Mouse (Mus musculus) MEL (cell line): ENCODE data around the gene Gsg1l. TPM values are rescaled to one million over a fixed set of nuclear protein-coding genes. Genes with fewer than 3 reads are reported as not detected.

Experiments
- DNase-seq: peaks from one replicate; pipeline ENCODE4 v3.0.0; 2011; ENCODE audit warnings: low read depth, low spot score
- H3K27ac ChIP-seq: 2 replicates; pipeline ENCODE4 v1.5.1; 2012; ENCODE audit warnings: low read depth, mild to moderate bottlenecking, control low read depth, low read length, moderate library complexity; ENCODE audit not compliant: control insufficient read depth
- H3K27me3 ChIP-seq, 2 experiments: fragments of 150-350 bp in 1 of 2; sonication (generic) in 1 of 2; 2 replicates each; pipeline ENCODE4 v1.6.1; 2012; ENCODE audit warnings: low read length in 2 of 2, mild to moderate bottlenecking in 2 of 2, improper control_type of control experiment in 1 of 2, moderate library complexity in 1 of 2; ENCODE audit not compliant: insufficient read depth in 2 of 2, control insufficient read depth in 1 of 2
- H3K36me3 ChIP-seq, 2 experiments: 2 replicates each; pipeline ENCODE4 v1.6.1; 2012 to 2014; ENCODE audit warnings: low read length in 2 of 2, improper control_type of control experiment in 1 of 2, inconsistent platforms in 1 of 2, mild to moderate bottlenecking in 1 of 2; ENCODE audit not compliant: insufficient read depth in 2 of 2, control insufficient read depth in 1 of 2
- H3K4me1 ChIP-seq, 2 experiments: fragments of 150-350 bp in 1 of 2; sonication (generic) in 1 of 2; 2 replicates each; pipeline ENCODE4 v1.6.1; 2012; ENCODE audit warnings: low read length in 2 of 2, improper control_type of control experiment in 1 of 2, mild to moderate bottlenecking in 1 of 2; ENCODE audit not compliant: insufficient read depth in 2 of 2, control insufficient read depth in 1 of 2
- H3K4me3 ChIP-seq, 2 experiments: fragments of 150-350 bp in 1 of 2; sonication (generic) in 1 of 2; 2 replicates each; pipeline ENCODE4 v1.5.1; 2012; ENCODE audit warnings: low read depth in 2 of 2, low read length in 2 of 2, mild to moderate bottlenecking in 2 of 2, moderate library complexity in 2 of 2, control low read depth in 1 of 2, improper control_type of control experiment in 1 of 2; ENCODE audit not compliant: control insufficient read depth in 1 of 2, insufficient read depth in 1 of 2
- H3K79me2 ChIP-seq: 2 replicates; pipeline ENCODE4 v1.6.1; 2012; ENCODE audit warnings: mild to moderate bottlenecking, low read length, moderate library complexity; ENCODE audit not compliant: control insufficient read depth, poor library complexity, insufficient read depth
- H3K9ac ChIP-seq: 2 replicates; pipeline ENCODE4 v1.6.1; 2012; ENCODE audit warnings: low read depth, mild to moderate bottlenecking, control low read depth, low read length, moderate library complexity; ENCODE audit not compliant: control insufficient read depth, poor library complexity, severe bottlenecking
- H3K9me3 ChIP-seq: fragments of 150-350 bp; sonication (generic); replicated peaks from 2 replicates; pipeline ENCODE4 v1.6.1; 2012; ENCODE audit warnings: mild to moderate bottlenecking, low read length, improper control_type of control experiment, moderate library complexity; ENCODE audit not compliant: insufficient read depth
- BHLHE40 ChIP-seq: IDR thresholded peaks from 2 replicates; pipeline ENCODE4 v1.6.1; 2012; ENCODE audit warnings: low read depth, mild to moderate bottlenecking, inconsistent platforms, low read length, improper control_type of control experiment, borderline replicate concordance
- CHD2 ChIP-seq: IDR thresholded peaks from 2 replicates; pipeline ENCODE4 v1.6.1; 2011; ENCODE audit warnings: low read length, improper control_type of control experiment
- E2F4 ChIP-seq: IDR thresholded peaks from 2 replicates; pipeline ENCODE4 v1.6.1; 2011; ENCODE audit warnings: low read depth, low read length, improper control_type of control experiment, borderline replicate concordance
- EP300 ChIP-seq, 2 experiments: IDR thresholded peaks; 2 replicates each; pipeline ENCODE4 v1.6.1; 2011; ENCODE audit warnings: improper control_type of control experiment in 2 of 2, low read length in 2 of 2, low read depth in 1 of 2, mild to moderate bottlenecking in 1 of 2
- HCFC1 ChIP-seq: IDR thresholded peaks from 2 replicates; pipeline ENCODE4 v1.6.1; 2012; ENCODE audit warnings: low read depth, mild to moderate bottlenecking, inconsistent platforms, low read length, improper control_type of control experiment, moderate library complexity
- MAFK ChIP-seq: IDR thresholded peaks from 2 replicates; pipeline ENCODE4 v1.6.1; 2011; ENCODE audit warnings: low read depth, mild to moderate bottlenecking, low read length, improper control_type of control experiment, borderline replicate concordance
- MAX ChIP-seq: IDR thresholded peaks from 2 replicates; pipeline ENCODE4 v1.6.1; 2011; ENCODE audit warnings: low read length, improper control_type of control experiment
- NELFE ChIP-seq: IDR thresholded peaks from 2 replicates; pipeline ENCODE4 v1.6.1; 2011; ENCODE audit warnings: low read depth, low read length, improper control_type of control experiment
- NRF1 ChIP-seq: IDR thresholded peaks from 2 replicates; pipeline ENCODE4 v1.6.1; 2014; ENCODE audit warnings: low read depth, mild to moderate bottlenecking, inconsistent platforms, low read length, improper control_type of control experiment, moderate library complexity; ENCODE audit not compliant: poor library complexity, insufficient read depth, severe bottlenecking
- POLR2A ChIP-seq, 2 experiments: IDR thresholded peaks; 2 replicates each; pipeline ENCODE4 v1.6.1; 2011 to 2012; ENCODE audit warnings: low read length in 2 of 2, mild to moderate bottlenecking in 2 of 2, control low read depth in 1 of 2, improper control_type of control experiment in 1 of 2, low read depth in 1 of 2, moderate library complexity in 1 of 2; ENCODE audit not compliant: control insufficient read depth in 1 of 2, insufficient read depth in 1 of 2, poor library complexity in 1 of 2
- RAD21 ChIP-seq: IDR thresholded peaks from 2 replicates; pipeline ENCODE4 v1.6.1; 2011; ENCODE audit warnings: mild to moderate bottlenecking, low read depth, low read length, improper control_type of control experiment
- RCOR1 ChIP-seq: IDR thresholded peaks from 2 replicates; pipeline ENCODE4 v1.6.1; 2012; ENCODE audit warnings: low read depth, mild to moderate bottlenecking, inconsistent platforms, low read length, improper control_type of control experiment
- UBTF ChIP-seq: IDR thresholded peaks from 2 replicates; pipeline ENCODE4 v1.6.1; 2012; ENCODE audit warnings: low read depth, mild to moderate bottlenecking, inconsistent platforms, low read length, improper control_type of control experiment, moderate library complexity, borderline replicate concordance; ENCODE audit not compliant: insufficient read depth
- USF1 ChIP-seq: IDR thresholded peaks from 2 replicates; pipeline ENCODE4 v1.6.1; 2014; ENCODE audit warnings: low read depth, mild to moderate bottlenecking, inconsistent platforms, low read length, improper control_type of control experiment, moderate library complexity
- USF2 ChIP-seq, 2 experiments: IDR thresholded peaks; 2 replicates each; pipeline ENCODE4 v1.6.1; 2011 to 2012; ENCODE audit warnings: improper control_type of control experiment in 2 of 2, low read length in 2 of 2, borderline replicate concordance in 1 of 2, inconsistent platforms in 1 of 2, low read depth in 1 of 2, mild to moderate bottlenecking in 1 of 2; ENCODE audit not compliant: insufficient read depth in 1 of 2
- ZC3H11A ChIP-seq: IDR thresholded peaks from 2 replicates; pipeline ENCODE4 v1.6.1; 2012; ENCODE audit warnings: low read depth, mild to moderate bottlenecking, inconsistent platforms, low read length, improper control_type of control experiment
- ZKSCAN1 ChIP-seq: IDR thresholded peaks from 2 replicates; pipeline ENCODE4 v1.6.1; 2012; ENCODE audit warnings: low read depth, mild to moderate bottlenecking, inconsistent platforms, low read length, improper control_type of control experiment, moderate library complexity
- polyA plus RNA-seq, 2 experiments: library from polyadenylated mRNA; stranded (reverse) in 1 of 2; unstranded in 1 of 2; fragments of >175 nt in 1 of 2; fragments of >200 nt in 1 of 2; gene quantifications; 2 replicates each; pipeline versions ENCODE4 v1.2.1 to v1.2.4; 2012; ENCODE audit warnings: low replicate concordance in 2 of 2, low read depth in 1 of 2; ENCODE audit not compliant: insufficient read length in 2 of 2, insufficient read depth in 1 of 2, missing spikeins in 1 of 2
- total RNA-seq: library from RNA; depleted of rRNA; stranded (reverse); fragments of 300-350 nt; gene quantifications from 2 replicates; pipeline ENCODE4 v1.2.3, GENCODE M21; 2012

Gsg1l gene
- total and polyA plus RNA-seq, 3 experiments = not detected

DNA sequence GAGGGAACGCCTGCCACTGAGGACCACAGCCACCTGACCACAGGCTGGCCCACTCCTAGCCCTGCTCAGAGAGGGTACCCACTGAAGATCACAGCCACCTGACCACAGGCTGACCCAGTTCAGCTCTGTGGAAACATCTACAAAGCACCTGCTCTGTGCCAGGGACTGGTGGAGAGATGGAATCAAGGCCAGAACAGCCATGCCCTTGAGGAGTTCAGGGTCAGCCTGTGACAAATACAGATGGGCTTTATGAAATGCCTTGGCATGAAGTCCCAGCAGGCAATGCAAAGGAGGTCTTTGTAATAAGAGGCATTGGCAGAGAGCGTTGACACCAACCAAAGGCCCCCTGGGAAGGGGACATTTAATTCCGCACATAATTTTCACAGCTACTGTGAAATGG lies 93.9 kb downstream of the Gsg1l start:
- TF ChIP-seq ZC3H11A = no peak
- no peak for TF ChIP-seq MAFK
- TF ChIP-seq CHD2 = no peak
- TF ChIP-seq RCOR1 = no peak
- no peak for TF ChIP-seq NELFE
- TF ChIP-seq USF2 (IDR thresholded peaks at IDR 0.05; ENCODE audit: borderline replicate concordance in 1 of 2, insufficient read depth in 1 of 2, low read depth in 1 of 2, low read length in 2 of 2) = no peak
- no peak for TF ChIP-seq HCFC1
- TF ChIP-seq NRF1 = no peak
- no peak for TF ChIP-seq E2F4
- no peak for TF ChIP-seq ZKSCAN1
- no peak for TF ChIP-seq BHLHE40
- no peak for TF ChIP-seq RAD21
- no peak for TF ChIP-seq POLR2A (IDR thresholded peaks at IDR 0.05; ENCODE audit: control insufficient read depth in 1 of 2, insufficient read depth in 1 of 2, low read depth in 1 of 2, low read length in 2 of 2, poor library complexity in 1 of 2)
- no peaks in the 10 kb centered on the region for H3K36me3 ChIP-seq
- no peak overlapping the region for H3K27ac ChIP-seq
- H3K4me3 ChIP-seq = no peak overlapping the region
- DNase-seq = no peak
- H3K9ac ChIP-seq = no peak overlapping the region
- no peaks in the 10 kb centered on the region for H3K79me2 ChIP-seq
- H3K9me3 ChIP-seq = no peaks in the 10 kb centered on the region
- H3K27me3 ChIP-seq = 0 out of 4 replicates have a peak, but pooled peaks cover 0 to 2% of the 10 kb centered on the region in 2 experiments
- no peaks in the 10 kb centered on the region for H3K4me1 ChIP-seq

DNA sequence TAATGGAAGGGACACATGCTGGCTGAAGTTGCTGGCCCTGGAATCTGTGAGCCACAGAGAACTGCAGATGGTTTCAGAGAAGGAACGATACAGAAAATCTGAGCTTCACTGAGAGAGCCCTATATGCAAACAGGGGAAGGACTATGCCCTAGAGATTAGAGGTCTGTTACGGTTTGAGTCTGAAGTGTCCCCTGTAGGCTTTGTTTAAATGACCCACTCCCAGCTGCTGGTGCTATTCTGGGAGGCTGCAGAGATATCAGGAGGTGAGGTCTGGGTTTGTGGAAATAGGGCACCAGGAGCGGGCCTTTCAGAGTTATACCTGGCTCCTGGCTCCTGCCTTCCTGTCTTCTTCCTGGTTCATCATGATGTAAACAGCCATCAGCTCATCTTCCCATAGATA lies 95.1 kb downstream of the Gsg1l start:
- no peak overlapping the region for H3K9ac ChIP-seq
- TF ChIP-seq POLR2A (IDR thresholded peaks at IDR 0.05; ENCODE audit: control insufficient read depth in 1 of 2, insufficient read depth in 1 of 2, low read depth in 1 of 2, low read length in 2 of 2, poor library complexity in 1 of 2) (no peak), ZC3H11A (no peak), RAD21 (no peak), MAX (no peak)
- H3K4me1 ChIP-seq = no peaks in the 10 kb centered on the region
- no peak for DNase-seq
- no peaks in the 10 kb centered on the region for H3K79me2 ChIP-seq
- no peaks in the 10 kb centered on the region for H3K9me3 ChIP-seq
- no peaks in the 10 kb centered on the region for H3K36me3 ChIP-seq
- no peak overlapping the region for H3K27ac ChIP-seq
- no peak overlapping the region for H3K4me3 ChIP-seq
- H3K27me3 ChIP-seq = 0 out of 4 replicates have a peak, but pooled peaks cover 0 to 2% of the 10 kb centered on the region in 2 experiments

DNA sequence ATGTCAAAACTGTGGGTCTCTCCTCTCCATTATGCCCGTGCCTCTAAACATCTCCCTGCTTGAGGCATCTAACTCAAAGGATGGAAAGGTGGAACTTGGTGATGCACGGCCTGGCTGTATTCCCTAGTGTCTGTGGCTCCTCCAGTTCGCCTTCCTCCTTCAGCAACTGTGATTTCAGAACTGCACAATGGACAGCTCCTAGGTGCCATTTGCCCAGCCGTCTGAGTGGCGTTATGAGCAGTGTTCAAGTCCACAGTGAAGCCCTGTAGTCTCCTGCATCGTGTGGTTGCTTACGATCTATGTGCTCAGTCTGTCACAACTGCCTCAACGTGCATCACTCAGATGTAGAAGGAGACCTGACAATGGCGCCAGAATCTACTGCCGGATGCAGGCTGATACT lies 96.6 kb downstream of the Gsg1l start:
- no peak for TF ChIP-seq USF1
- no peak for TF ChIP-seq BHLHE40
- TF ChIP-seq UBTF = no peak
- no peak for TF ChIP-seq EP300 (IDR thresholded peaks at IDR 0.05; ENCODE audit: low read depth in 1 of 2, low read length in 2 of 2)
- no peak for TF ChIP-seq MAFK
- Histone ChIP-seq H3K4me3 (no peak overlapping the region), H3K9ac (no peak overlapping the region), H3K4me1 (no peaks in the 10 kb centered on the region), H3K9me3 (no peaks in the 10 kb centered on the region), H3K36me3 (no peaks in the 10 kb centered on the region), H3K27ac (no peak overlapping the region), H3K27me3 (0 out of 4 replicates have a peak, but pooled peaks cover 0 to 4% of the 10 kb centered on the region in 2 experiments), H3K79me2 (no peaks in the 10 kb centered on the region)
- peak; percentile 30 for DNase-seq
